In genomic region chr15:79075658-79076365, GRCm38 (mm10) we compare ENCODE assay signal across 8 mouse cellular contexts. TPM values are rescaled to one million over a fixed set of nuclear protein-coding genes. Genes with fewer than 3 reads are reported as not detected.
DNase-seq lines count a peak whose midpoint lies in the region; ATAC-seq and TF ChIP-seq lines count a peak whose summit lies in the region.

No protein-coding gene starts in this region.

- no peak for TF ChIP-seq EP300 in liver, postnatal 0 days (IDR thresholded peaks at IDR 0.05; ENCODE audit: low read depth)

- WGBS in heart, embryonic 13.5 days, result 30% methylated on average over 15 of the region's 15 CpGs
- WGBS in forebrain, postnatal 0 days, result 43% methylated on average over 15 of the region's 15 CpGs
- 20% methylated on average over 15 of the region's 15 CpGs for WGBS in liver, postnatal 0 days (ENCODE audit: insufficient replicate concordance)

- no peaks in the 10 kb centered on the region for H3K9me3 ChIP-seq in heart, embryonic 13.5 days
- H3K9me3 ChIP-seq in ES-E14 (ENCODE audit: control insufficient read depth, insufficient read depth, low read depth, low read length), result no peaks in the 10 kb centered on the region
- H3K9me3 ChIP-seq in forebrain, postnatal 0 days (ENCODE audit: low read length), result no peaks in the 10 kb centered on the region
- no peaks in the 10 kb centered on the region for H3K9me3 ChIP-seq in liver, postnatal 0 days (ENCODE audit: low read length)

- in situ Hi-C loops in ES-E14 (cut with MboI; ENCODE audit: low sequenced_read_pairs in 2 of 2, unreplicated experiment in 2 of 2), result no loop called here

- H3K9ac ChIP-seq in heart, embryonic 13.5 days, result peak overlapping the region; percentile 94
- H3K9ac ChIP-seq in ES-E14 (ENCODE audit: insufficient read depth, low read depth, low read length, poor library complexity, severe bottlenecking), result peak overlapping the region; percentile 98
- H3K9ac ChIP-seq in forebrain, postnatal 0 days, result peak overlapping the region; percentile 68
- H3K9ac ChIP-seq in liver, postnatal 0 days (replicated peaks), result peak overlapping the region; percentile 89

- no peaks in the 10 kb centered on the region for H3K27me3 ChIP-seq in heart, embryonic 13.5 days (replicated peaks)
- H3K27me3 ChIP-seq in forebrain, postnatal 0 days (ENCODE audit: insufficient read depth, low read length), result no peaks in the 10 kb centered on the region
- H3K27me3 ChIP-seq in liver, postnatal 0 days (ENCODE audit: insufficient read depth, low read length), result no peaks in the 10 kb centered on the region

- DNase-seq in heart, postnatal 10 days, result no peak
- DNase-seq in ES-E14 (ENCODE audit: low read depth, low spot score), result peak; percentile 35
- DNase-seq in forebrain, postnatal 0 days, result no peak
- no peak for DNase-seq in liver, postnatal 0 days
- DNase-seq in cerebellum, adult 18-20 months, result no peak
- no peak for DNase-seq in layer of hippocampus, adult 18-20 months (ENCODE audit: low spot score in 2 of 2)

- peak overlapping the region; percentile 91; the same call in 1 of the 2 replicates for H3K27ac ChIP-seq in heart, embryonic 13.5 days (replicated peaks)
- peak overlapping the region; percentile 81; the same call in 1 of the 2 replicates for H3K27ac ChIP-seq in ES-E14 (ENCODE audit: insufficient read depth, low read depth, low read length, poor library complexity, severe bottlenecking)
- H3K27ac ChIP-seq in forebrain, postnatal 0 days (ENCODE audit: low read depth, low read length), result peak overlapping the region; percentile 66; the same call in 1 of the 2 replicates
- peak overlapping the region; percentile 78 for H3K27ac ChIP-seq in liver, postnatal 0 days (ENCODE audit: low read depth)

- H3K4me1 ChIP-seq in heart, embryonic 13.5 days, result peaks cover 19% of the 10 kb centered on the region
- peaks cover 0 to 16% of the 10 kb centered on the region in 2 experiments; a peak in 1 of 4 replicates for H3K4me1 ChIP-seq in ES-E14 (ENCODE audit: control insufficient read depth in 2 of 2, insufficient read depth in 2 of 2, low read length in 2 of 2, poor library complexity in 1 of 2)
- peaks cover 9% of the 10 kb centered on the region for H3K4me1 ChIP-seq in forebrain, postnatal 0 days (ENCODE audit: insufficient read depth)
- peaks cover 9% of the 10 kb centered on the region for H3K4me1 ChIP-seq in liver, postnatal 0 days (ENCODE audit: insufficient read depth)

- no peak for ATAC-seq in heart, embryonic 13.5 days (ENCODE audit: extremely low read depth, insufficient number of reproducible peaks, low FRiP score, low TSS enrichment)
- no peak for ATAC-seq in forebrain, postnatal 0 days
- ATAC-seq in liver, postnatal 0 days, result no peak; the same call in 1 of the 2 replicates
- ATAC-seq in activated CD4-positive, CD25-positive, alpha-beta regulatory T cell, adult 4 months, result no peak

- intact Hi-C loops in heart, postnatal 10 days (cut with DNase I), result no loop called here

- peaks cover 47% of the 10 kb centered on the region for H3K36me3 ChIP-seq in heart, embryonic 13.5 days
- H3K36me3 ChIP-seq in ES-E14 (ENCODE audit: control insufficient read depth, insufficient read depth, low read length, poor library complexity, severe bottlenecking), result peaks cover 33% of the 10 kb centered on the region
- H3K36me3 ChIP-seq in forebrain, postnatal 0 days (ENCODE audit: insufficient read depth), result peaks cover 41% of the 10 kb centered on the region
- H3K36me3 ChIP-seq in liver, postnatal 0 days (replicated peaks; ENCODE audit: insufficient read depth, low read length), result peaks cover 41% of the 10 kb centered on the region

- H3K4me3 ChIP-seq in heart, embryonic 13.5 days, result peak overlapping the region; percentile 88
- peak overlapping the region; percentile 97 to 98 for H3K4me3 ChIP-seq in ES-E14 (ENCODE audit: insufficient read depth in 1 of 2, low read depth in 1 of 2, low read length in 2 of 2, poor library complexity in 1 of 2, severe bottlenecking in 1 of 2)
- H3K4me3 ChIP-seq in forebrain, postnatal 0 days (ENCODE audit: low read depth, low read length), result peak overlapping the region; percentile 70
- peak overlapping the region; percentile 86 for H3K4me3 ChIP-seq in liver, postnatal 0 days (ENCODE audit: low read depth, low read length)

- no peak for TF ChIP-seq CTCF in forebrain, postnatal 0 days (IDR thresholded peaks at IDR 0.05; ENCODE audit: low read depth)
- no peak for TF ChIP-seq CTCF in liver, postnatal 0 days (IDR thresholded peaks at IDR 0.05; ENCODE audit: low read depth)

- peak overlapping the region; percentile 97 for H3K4me2 ChIP-seq in heart, embryonic 13.5 days
- peak overlapping the region; percentile 81 for H3K4me2 ChIP-seq in forebrain, postnatal 0 days (ENCODE audit: low read depth)
- H3K4me2 ChIP-seq in liver, postnatal 0 days (ENCODE audit: low read depth, low read length), result peak overlapping the region; percentile 81

TF ChIP-seq in ES-E14, 5 proteins besides CTCF, POLR2A, EP300 and RAD21:
- TF ChIP-seq MAFK (IDR thresholded peaks at IDR 0.05; ENCODE audit: insufficient read depth, low read depth, low read length) (no peak), ZNF384 (IDR thresholded peaks at IDR 0.05; ENCODE audit: low read depth, low read length) (no peak), CHD2 (IDR thresholded peaks at IDR 0.05; ENCODE audit: low read depth, low read length) (no peak), ZC3H11A (IDR thresholded peaks at IDR 0.05; ENCODE audit: borderline replicate concordance, low read depth, low read length) (no peak), HCFC1 (IDR thresholded peaks at IDR 0.05; ENCODE audit: borderline replicate concordance, insufficient read depth, low read length) (no peak)

RNA-seq across cellular contexts. Expression of gene Eif3l, which starts 0.8 kb away (rescaled TPM):
- polyA plus RNA-seq in heart, embryonic 13.5 days (2015; fragmentation: Nextera tagmentation; extraction: Ambion mirVana), result 154 and 160 TPM in 2 replicates
- 10 to 100 TPM; 94.5 to 95.7 TPM for total RNA-seq in heart, postnatal 10 days (2021)
- total RNA-seq in ES-E14 (2012; rRNA removed), result 358 and 380 TPM in 2 replicates
- total RNA-seq in forebrain, postnatal 0 days (2014; rRNA removed), result 213 and 218 TPM in 2 replicates
- polyA plus RNA-seq in forebrain, postnatal 0 days (2015; fragmentation: Nextera tagmentation; extraction: Ambion mirVana), result 179 and 191 TPM in 2 replicates
- polyA plus RNA-seq in liver, postnatal 0 days (2015; fragmentation: Nextera tagmentation; extraction: Ambion mirVana), result 70.9 and 76.4 TPM in 2 replicates
- 100 to 1,000 TPM; 241 to 298 TPM for polyA plus RNA-seq in activated CD4-positive, CD25-positive, alpha-beta regulatory T cell, adult 4 months (2017; shearing (Covaris generic))
- 10 to 100 TPM; 71.5 to 71.8 TPM for total RNA-seq in layer of hippocampus, adult 18-20 months (2021)

RNA-seq across cellular contexts. Expression of gene Ankrd54, which starts 13.1 kb away (rescaled TPM):
- polyA plus RNA-seq in heart, embryonic 13.5 days (2015; fragmentation: Nextera tagmentation; extraction: Ambion mirVana), result 23.9 and 25.4 TPM in 2 replicates
- total RNA-seq in heart, postnatal 10 days (2021), result 10 to 100 TPM in 1 of 2 experiments, 1 to 10 TPM in 1; 9.1 to 10.7 TPM
- 25.4 and 28.5 TPM in 2 replicates for total RNA-seq in ES-E14 (2012; rRNA removed)
- 43.3 and 50.5 TPM in 2 replicates for total RNA-seq in forebrain, postnatal 0 days (2014; rRNA removed)
- 41.2 and 45.8 TPM in 2 replicates for polyA plus RNA-seq in forebrain, postnatal 0 days (2015; fragmentation: Nextera tagmentation; extraction: Ambion mirVana)
- 21.3 and 22.5 TPM in 2 replicates for polyA plus RNA-seq in liver, postnatal 0 days (2015; fragmentation: Nextera tagmentation; extraction: Ambion mirVana)
- 1 to 10 TPM; 7.4 to 8.1 TPM for polyA plus RNA-seq in activated CD4-positive, CD25-positive, alpha-beta regulatory T cell, adult 4 months (2017; shearing (Covaris generic))
- 10 to 100 TPM; 18.0 to 22.7 TPM for total RNA-seq in layer of hippocampus, adult 18-20 months (2021)

RNA-seq across cellular contexts. Expression of gene Micall1, which starts 32.9 kb away (rescaled TPM):
- polyA plus RNA-seq in heart, embryonic 13.5 days (2015; fragmentation: Nextera tagmentation; extraction: Ambion mirVana), result 15.4 and 15.6 TPM in 2 replicates
- total RNA-seq in heart, postnatal 10 days (2021), result 10 to 100 TPM; 80.2 to 82.8 TPM
- 7.7 and 7.8 TPM in 2 replicates for total RNA-seq in ES-E14 (2012; rRNA removed)
- 23.8 and 29.1 TPM in 2 replicates for total RNA-seq in forebrain, postnatal 0 days (2014; rRNA removed)
- polyA plus RNA-seq in forebrain, postnatal 0 days (2015; fragmentation: Nextera tagmentation; extraction: Ambion mirVana), result 7.2 and 8.0 TPM in 2 replicates
- polyA plus RNA-seq in liver, postnatal 0 days (2015; fragmentation: Nextera tagmentation; extraction: Ambion mirVana), result 0.92 and 1.3 TPM in 2 replicates
- 10 to 100 TPM; 11.1 to 11.3 TPM for polyA plus RNA-seq in activated CD4-positive, CD25-positive, alpha-beta regulatory T cell, adult 4 months (2017; shearing (Covaris generic))
- total RNA-seq in layer of hippocampus, adult 18-20 months (2021), result 10 to 100 TPM; 33.9 to 35.3 TPM

RNA-seq across cellular contexts. Expression of gene Galr3, which starts 34.1 kb away (rescaled TPM):
- polyA plus RNA-seq in heart, embryonic 13.5 days (2015; fragmentation: Nextera tagmentation; extraction: Ambion mirVana), result not detected in 2 replicates
- total RNA-seq in heart, postnatal 10 days (2021), result not detected
- not detected in 2 replicates for total RNA-seq in ES-E14 (2012; rRNA removed)
- 0.62 TPM in 1 of 2 replicates, not detected in the other for total RNA-seq in forebrain, postnatal 0 days (2014; rRNA removed)
- 0.12 and 0.20 TPM in 2 replicates for polyA plus RNA-seq in forebrain, postnatal 0 days (2015; fragmentation: Nextera tagmentation; extraction: Ambion mirVana)
- polyA plus RNA-seq in liver, postnatal 0 days (2015; fragmentation: Nextera tagmentation; extraction: Ambion mirVana), result 0.08 and 0.16 TPM in 2 replicates
- polyA plus RNA-seq in activated CD4-positive, CD25-positive, alpha-beta regulatory T cell, adult 4 months (2017; shearing (Covaris generic)), result not detected
- total RNA-seq in layer of hippocampus, adult 18-20 months (2021), result under 1 TPM in 1 of 2 experiments, not detected in 1; 0.42 TPM

RNA-seq across cellular contexts. Expression of gene H1f0, which starts 47.6 kb away (rescaled TPM):
- 237 and 238 TPM in 2 replicates for polyA plus RNA-seq in heart, embryonic 13.5 days (2015; fragmentation: Nextera tagmentation; extraction: Ambion mirVana)
- 100 to 1,000 TPM; 208 to 227 TPM for total RNA-seq in heart, postnatal 10 days (2021)
- 39.9 and 41.0 TPM in 2 replicates for total RNA-seq in ES-E14 (2012; rRNA removed)
- total RNA-seq in forebrain, postnatal 0 days (2014; rRNA removed), result 198 and 209 TPM in 2 replicates
- 224 and 248 TPM in 2 replicates for polyA plus RNA-seq in forebrain, postnatal 0 days (2015; fragmentation: Nextera tagmentation; extraction: Ambion mirVana)
- polyA plus RNA-seq in liver, postnatal 0 days (2015; fragmentation: Nextera tagmentation; extraction: Ambion mirVana), result 125 and 140 TPM in 2 replicates
- 10 to 100 TPM; 37.2 to 37.8 TPM for polyA plus RNA-seq in activated CD4-positive, CD25-positive, alpha-beta regulatory T cell, adult 4 months (2017; shearing (Covaris generic))
- total RNA-seq in layer of hippocampus, adult 18-20 months (2021), result 10 to 100 TPM; 83.7 to 93.8 TPM
